Mouse (Mus musculus) heart, embryonic 12.5 days (tissue): Measurements from ENCODE around the gene Maea. TPM values are rescaled to one million over a fixed set of nuclear protein-coding genes. Genes with fewer than 3 reads are reported as not detected.

Experiments
- ATAC-seq: fragments of 200-750 bp; cut with Nextera tagmentation; 2 replicates; pipeline ENCODE4 v1.8.0; 2017; ENCODE audit warnings: moderate TSS enrichment, moderate library complexity; ENCODE audit not compliant: insufficient number of reproducible peaks, low FRiP score
- H3K27ac ChIP-seq: fragments of 300-500 bp; sonication (generic); 2 replicates; pipeline ENCODE4 v1.5.1; 2016; ENCODE audit warnings: mild to moderate bottlenecking, moderate library complexity; ENCODE audit not compliant: poor library complexity, severe bottlenecking
- H3K27me3 ChIP-seq: fragments of 300-500 bp; sonication (generic); replicated peaks from 2 replicates; pipeline ENCODE4 v1.6.1; 2016; ENCODE audit warnings: mild to moderate bottlenecking, moderate library complexity
- H3K36me3 ChIP-seq: fragments of 300-500 bp; sonication (generic); 2 replicates; pipeline ENCODE4 v1.6.1; 2016; ENCODE audit warnings: mild to moderate bottlenecking, moderate library complexity
- H3K4me1 ChIP-seq: fragments of 300-500 bp; sonication (generic); replicated peaks from 2 replicates; pipeline ENCODE4 v1.6.1; 2016; ENCODE audit warnings: mild to moderate bottlenecking
- H3K4me2 ChIP-seq: fragments of 300-500 bp; sonication (generic); 2 replicates; pipeline ENCODE4 v1.6.1; 2016; ENCODE audit warnings: mild to moderate bottlenecking, moderate library complexity
- H3K4me3 ChIP-seq: fragments of 300-500 bp; sonication (generic); 2 replicates; pipeline ENCODE4 v1.5.1; 2016; ENCODE audit warnings: mild to moderate bottlenecking
- H3K9ac ChIP-seq: fragments of 300-500 bp; sonication (generic); 2 replicates; pipeline ENCODE4 v1.6.1; 2016; ENCODE audit warnings: mild to moderate bottlenecking, moderate library complexity
- H3K9me3 ChIP-seq: fragments of 300-500 bp; sonication (generic); replicated peaks from 2 replicates; pipeline ENCODE4 v1.6.1; 2016; ENCODE audit warnings: mild to moderate bottlenecking, moderate library complexity
- WGBS: fragments of 180-500 bp; shearing (Covaris S2); methylation state at CpG from one replicate; pipeline ENCODE4 v1.1.7; 2016; 5-methylcytosine and 5-hydroxymethylcytosine counted together
- polyA plus RNA-seq: library from polyadenylated mRNA; unstranded; fragments of >200 nt; fragmentation: Nextera tagmentation; extraction: Ambion mirVana; gene quantifications from 2 replicates; pipeline ENCODE4 v1.2.1, GENCODE M21; 2016

The Maea gene
- polyA plus RNA-seq, 1 experiment from 2014 or later, result 127 TPM

- Histone ChIP-seq H3K4me3 (no peak overlapping the region), H3K27ac (no peak overlapping the region), H3K4me2 (no peak overlapping the region), H3K9ac (no peak overlapping the region), H3K36me3 (peaks cover 20% of the 10 kb centered on the region), H3K4me1 (peaks cover 13% of the 10 kb centered on the region; the same call in 1 of the 2 replicates), H3K9me3 (no peaks in the 10 kb centered on the region; the same call in 1 of the 2 replicates), H3K27me3 (peaks cover 5% of the 10 kb centered on the region)
- WGBS, result 83% methylated on average over 11 of the region's 11 CpGs
- ATAC-seq, result no peak
These were observed 60.4 kb downstream of the Maea start for GRCm38 (mm10) chr5:33395693-33396092.

- Histone ChIP-seq H3K27ac (no peak overlapping the region), H3K27me3 (peaks cover 5% of the 10 kb centered on the region), H3K4me2 (no peak overlapping the region), H3K36me3 (peaks cover 13% of the 10 kb centered on the region), H3K4me1 (peaks cover 18% of the 10 kb centered on the region; the same call in 1 of the 2 replicates), H3K9ac (no peak overlapping the region), H3K4me3 (no peak overlapping the region), H3K9me3 (no peaks in the 10 kb centered on the region; the same call in 1 of the 2 replicates)
- ATAC-seq, result no peak
- WGBS, result 75% methylated on average over 7 of the region's 7 CpGs
These were observed 61.5 kb downstream of the Maea start for GRCm38 (mm10) chr5:33396828-33397227.

GRCm38 (mm10) chr5:33400819-33401218, 65.5 kb downstream of the Maea start:
- peaks cover 6% of the 10 kb centered on the region; the same call in 1 of the 2 replicates for H3K36me3 ChIP-seq
- peaks cover 18% of the 10 kb centered on the region; the same call in 1 of the 2 replicates for H3K4me1 ChIP-seq
- H3K4me2 ChIP-seq, result no peak overlapping the region
- no peak overlapping the region for H3K4me3 ChIP-seq
- no peaks in the 10 kb centered on the region for H3K27me3 ChIP-seq
- no peak overlapping the region for H3K9ac ChIP-seq
- no peak for ATAC-seq
- WGBS, result 43% methylated on average over 12 of the region's 12 CpGs
- no peaks in the 10 kb centered on the region for H3K9me3 ChIP-seq
- H3K27ac ChIP-seq, result no peak overlapping the region

- H3K36me3 ChIP-seq, result peaks cover 8% of the 10 kb centered on the region
- ATAC-seq, result no peak
- no peak overlapping the region for H3K27ac ChIP-seq
- no peak overlapping the region for H3K4me3 ChIP-seq
- no peak overlapping the region for H3K9ac ChIP-seq
- no peak overlapping the region for H3K4me2 ChIP-seq
- 49% methylated on average over 3 of the region's 3 CpGs for WGBS
- H3K9me3 ChIP-seq, result no peaks in the 10 kb centered on the region
- H3K27me3 ChIP-seq, result peaks cover 10% of the 10 kb centered on the region
- no peaks in the 10 kb centered on the region for H3K4me1 ChIP-seq
These were observed 85.0 kb downstream of the Maea start for GRCm38 (mm10) chr5:33420313-33420712.

Other genes starting within 250 kb of the Maea start
- not detected in 2 replicates for gene Slc5a1, start 231.3 kb upstream of the Maea start, polyA plus RNA-seq
- 75.6 and 76.5 TPM in 2 replicates for gene Spon2, start 117.1 kb upstream of the Maea start, polyA plus RNA-seq
- 250 and 251 TPM in 2 replicates for gene Ctbp1, start 60.5 kb upstream of the Maea start, polyA plus RNA-seq
- gene Uvssa, start 43.0 kb downstream of the Maea start, polyA plus RNA-seq, result 4.1 and 4.6 TPM in 2 replicates
- not detected in 2 replicates for gene Nkx1-1, start 98.5 kb downstream of the Maea start, polyA plus RNA-seq